Mouse (Mus musculus) layer of hippocampus, adult 6 months (tissue): Measurements from ENCODE around the gene Actbl2. TPM values are rescaled to one million over a fixed set of nuclear protein-coding genes. Genes with fewer than 3 reads are reported as not detected.

ENCODE experiments used
- long read RNA-seq, 2 experiments: library from polyadenylated mRNA; unstranded; transcript quantifications; one replicate each; pipeline ENCODE4 v2.0.0; 2019 to 2020
- polyA plus RNA-seq: library from polyadenylated mRNA; unstranded; fragments of <200 nt; fragmentation: Nextera tagmentation; gene quantifications from 2 replicates; pipeline ENCODE4 v1.2.3, GENCODE M21; 2021

Actbl2 gene
- not detected in 2 replicates for polyA plus RNA-seq
- long read RNA-seq, experiment 1, result 0 reads
- long read RNA-seq, experiment 2, result 0 reads

GRCm38 (mm10) chr13:111254713-111255112 is at the start of gene Actbl2:
TSS of gene Actbl2 (plus strand) at chr13:111255013.

Other genes starting within 250 kb of the Actbl2 start
- 34.8 and 35.4 TPM in 2 replicates for gene Gpbp1, start 235.1 kb downstream of the Actbl2 start, polyA plus RNA-seq